ENCODE assay signal across 6 mouse cellular contexts in the genomic region with DNA sequence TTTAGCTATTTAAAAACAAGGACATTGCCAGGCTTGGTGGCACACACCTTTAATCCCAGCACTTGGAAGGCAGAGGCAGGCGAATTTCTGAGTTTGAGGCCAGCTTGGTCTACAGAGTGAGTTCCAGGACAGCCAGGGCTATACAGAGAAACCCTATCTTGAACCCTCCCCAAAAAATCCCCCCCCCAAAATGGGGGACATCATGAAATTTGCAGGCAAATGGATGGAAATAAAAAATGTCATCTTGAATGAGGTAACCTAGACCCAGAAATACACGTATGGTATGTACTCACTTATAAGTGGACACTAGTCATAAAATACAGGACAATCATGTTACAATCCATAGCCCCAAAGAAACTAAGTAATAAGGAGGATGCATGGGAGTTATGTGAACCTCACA.
DNase-seq lines count a peak whose midpoint lies in the region; TF ChIP-seq lines count a peak whose summit lies in the region.
"Not testable (repeated sequence)": the region's sequence is repeated elsewhere in the genome, so short reads cannot be mapped to it uniquely, and the experiment has no call there.

No protein-coding gene starts in this region.

- H3K4me1 ChIP-seq in kidney, adult 2 months (ENCODE audit: control insufficient read depth, insufficient read depth, low read length): not testable (repeated sequence)

- not testable (repeated sequence) for TF ChIP-seq CTCF in gastrocnemius, adult 2 months (IDR thresholded peaks at IDR 0.05); kidney, adult 2 months (conservative IDR thresholded peaks at IDR 0.05; ENCODE audit: insufficient read depth, insufficient read length, low read depth, low read length)

- H3K27me3 ChIP-seq in kidney, adult 2 months (replicated peaks; ENCODE audit: control insufficient read depth, insufficient read depth, low read length): not testable (repeated sequence)

- intact Hi-C loops in gastrocnemius, adult 2 months (cut with DNase I): not testable (repeated sequence)

- H3K4me3 ChIP-seq in gastrocnemius, adult 2 months; kidney, adult 2 months (ENCODE audit: insufficient read depth, low read depth, low read length): not testable (repeated sequence)

- DNase-seq in gastrocnemius, adult 2 months: peak; percentile 24
- peak; percentile 21 to 28 for DNase-seq in gastrocnemius, postnatal 4 days (ENCODE audit: low spot score in 2 of 2)
- DNase-seq in kidney, adult 2 months: peak; percentile 14
- peak; percentile 12 to 31 for DNase-seq in kidney, postnatal 25 days
- peak; percentile 53 for DNase-seq in testis, postnatal 10 days (ENCODE audit: low spot score)
- peak; percentile 17 for DNase-seq in urinary bladder, postnatal 14 days (ENCODE audit: low spot score)

- H3K27ac ChIP-seq in gastrocnemius, adult 2 months; kidney, adult 2 months (ENCODE audit: insufficient read depth, low read depth, low read length): not testable (repeated sequence)

- H3K36me3 ChIP-seq in kidney, adult 2 months (ENCODE audit: control insufficient read depth, insufficient read depth, low read length): not testable (repeated sequence)

- not testable (repeated sequence) for TF ChIP-seq POLR2A in kidney, adult 2 months (IDR thresholded peaks at IDR 0.05; ENCODE audit: low read depth, low read length)

- whole genome bisulfite sequencing in kidney, adult 2 months: 57% methylated on average over 1 of the region's 2 CpGs
